Mouse (Mus musculus) G1E (cell line): Measurements from ENCODE around the gene Il4ra. TPM values are rescaled to one million over a fixed set of nuclear protein-coding genes. Genes with fewer than 3 reads are reported as not detected.

Source experiments
- ATAC-seq: 2 replicates; pipeline ENCODE4 v1.8.0; 2016; ENCODE audit warnings: mild to moderate bottlenecking; ENCODE audit not compliant: insufficient number of reproducible peaks, poor library complexity, low FRiP score, severe bottlenecking; ENCODE audit errors: extremely low read depth
- DNase-seq: peaks from one replicate; pipeline ENCODE4 v3.0.0; 2012; ENCODE audit warnings: low spot score
- H3K27me3 ChIP-seq: 2 replicates; pipeline ENCODE4 v1.6.1; 2012; ENCODE audit warnings: mild to moderate bottlenecking, low read length, inconsistent platforms; ENCODE audit not compliant: insufficient read depth
- H3K36me3 ChIP-seq: replicated peaks from 2 replicates; pipeline ENCODE3; 2012; ENCODE audit warnings: mild to moderate bottlenecking, inconsistent platforms
- H3K4me1 ChIP-seq: 2 replicates; pipeline ENCODE4 v1.6.1; 2012; ENCODE audit warnings: low read depth, low read length, inconsistent platforms, mixed read lengths; ENCODE audit not compliant: insufficient read depth
- H3K4me3 ChIP-seq: 2 replicates; pipeline ENCODE4 v1.5.1; 2012; ENCODE audit warnings: low read depth, mild to moderate bottlenecking, inconsistent platforms, low read length, moderate library complexity, mixed read lengths
- H3K9me3 ChIP-seq: replicated peaks from 2 replicates; pipeline ENCODE4 v1.6.1; 2012; ENCODE audit warnings: inconsistent platforms
- CTCF ChIP-seq: IDR thresholded peaks from 2 replicates; pipeline ENCODE4 v1.5.1; 2012; ENCODE audit warnings: low read depth, low read length, inconsistent platforms, mixed read lengths
- GATA1 ChIP-seq: IDR thresholded peaks from 2 replicates; pipeline ENCODE4 v1.6.1; 2012; ENCODE audit warnings: borderline replicate concordance, low read length, inconsistent platforms, mixed read lengths
- GATA2 ChIP-seq: IDR thresholded peaks from 2 replicates; pipeline ENCODE4 v1.6.1; 2012; ENCODE audit warnings: low read depth, low read length, inconsistent platforms, borderline replicate concordance
- POLR2AphosphoS5 ChIP-seq: IDR thresholded peaks from 2 replicates; pipeline ENCODE4 v1.6.1; 2012; ENCODE audit warnings: low read depth, low read length, inconsistent platforms; ENCODE audit not compliant: insufficient replicate concordance
- TAL1 ChIP-seq: conservative IDR thresholded peaks from 2 replicates; pipeline ENCODE4 v1.6.1; 2012; ENCODE audit warnings: low read depth, low read length, inconsistent platforms, mixed read lengths
- polyA plus RNA-seq: library from polyadenylated mRNA; stranded (reverse); fragments of >175 nt; gene quantifications from 2 replicates; pipeline ENCODE4 v1.2.3, GENCODE M21; 2012
- total RNA-seq, 2 experiments: library from RNA; stranded (forward) in 1 of 2; stranded (reverse) in 1 of 2; fragments of 200-1000 nt in 1 of 2; fragments of >200 nt in 1 of 2; fragmentation: Nextera tagmentation in 1 of 2; gene quantifications; 2 replicates each; pipeline ENCODE4 v1.2.3; 2014 to 2017

Gene Il4ra
- total and polyA plus RNA-seq, 3 experiments = 23.5 to 35.8 (median 27.8) TPM

DNA sequence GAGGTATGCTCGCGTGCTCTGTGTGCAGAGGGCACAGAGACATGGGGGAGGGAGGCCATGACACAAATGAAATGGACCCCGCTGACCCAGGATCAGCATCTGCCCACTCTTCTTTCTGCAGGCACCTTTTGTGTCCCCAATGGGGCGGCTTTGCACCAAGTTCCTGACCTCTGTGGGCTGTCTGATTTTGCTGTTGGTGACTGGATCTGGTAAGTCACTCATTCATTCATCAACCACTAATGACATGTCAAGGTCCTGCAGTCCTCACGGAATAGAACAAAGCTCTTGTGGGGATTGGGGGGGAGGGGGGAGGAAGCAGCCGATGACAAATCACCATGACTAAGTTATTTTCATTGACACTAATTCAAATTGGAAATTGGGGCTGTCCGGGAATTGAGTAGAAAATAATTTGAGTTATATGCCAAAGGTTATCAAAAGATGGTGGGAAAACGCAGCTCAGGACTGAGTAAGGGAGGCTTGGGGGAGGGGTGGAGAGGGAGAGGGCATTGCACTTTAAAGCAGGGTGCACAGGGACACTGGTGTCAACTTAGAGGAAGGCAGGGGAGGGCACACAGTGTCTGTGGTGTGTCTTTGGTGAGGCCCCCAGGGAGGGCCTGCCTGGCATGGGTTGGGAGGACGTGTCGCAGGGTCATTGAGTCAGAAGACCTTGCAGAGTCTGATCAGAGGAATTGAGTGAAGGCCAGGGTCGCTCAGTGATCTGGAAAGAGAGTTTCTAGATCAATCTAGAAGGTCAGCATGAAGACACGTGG is 13.8 kb downstream of the Il4ra start:
- H3K27me3 ChIP-seq = no peaks in the 10 kb centered on the region
- peaks cover 72% of the 10 kb centered on the region for H3K4me1 ChIP-seq
- TF ChIP-seq CTCF = no peak
- TF ChIP-seq TAL1 = no peak
- no peak for TF ChIP-seq GATA2
- no peak for TF ChIP-seq GATA1
- no peak for TF ChIP-seq POLR2AphosphoS5
- no peak for DNase-seq
- peaks cover 98% of the 10 kb centered on the region for H3K36me3 ChIP-seq
- 0 out of 2 replicates have a peak overlapping the region, but pooled peaks have one; percentile 10 for H3K4me3 ChIP-seq
- no peaks in the 10 kb centered on the region for H3K9me3 ChIP-seq
- no peak for ATAC-seq

DNA sequence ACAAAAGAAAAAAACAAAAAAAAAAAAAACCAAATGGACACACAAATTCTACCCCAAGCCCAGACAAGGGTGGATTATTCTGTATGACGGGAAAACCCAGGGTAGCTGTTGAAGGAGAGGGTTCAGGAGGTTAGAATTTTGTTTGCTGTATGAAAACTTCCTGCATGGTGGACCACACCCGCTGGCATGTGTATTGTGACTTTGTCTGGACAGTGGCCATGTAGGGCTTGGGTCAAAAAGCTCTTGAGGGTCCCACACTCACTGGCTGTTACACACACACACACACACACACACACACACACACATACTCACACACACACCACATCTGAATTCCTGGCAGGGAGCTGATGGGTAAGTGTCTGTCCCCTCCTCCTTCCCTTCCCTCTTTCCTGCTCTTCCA is 14.5 kb downstream of the Il4ra start:
- no peaks in the 10 kb centered on the region for H3K27me3 ChIP-seq
- no peak for TF ChIP-seq CTCF
- no peak for TF ChIP-seq GATA1
- TF ChIP-seq GATA2 = no peak
- TF ChIP-seq TAL1 = no peak
- TF ChIP-seq POLR2AphosphoS5 = no peak
- ATAC-seq (no peak), DNase-seq (no peak)
- H3K4me3 ChIP-seq = no peak overlapping the region
- peaks cover 65% of the 10 kb centered on the region for H3K4me1 ChIP-seq
- peaks cover 98% of the 10 kb centered on the region for H3K36me3 ChIP-seq
- H3K9me3 ChIP-seq = no peaks in the 10 kb centered on the region

DNA sequence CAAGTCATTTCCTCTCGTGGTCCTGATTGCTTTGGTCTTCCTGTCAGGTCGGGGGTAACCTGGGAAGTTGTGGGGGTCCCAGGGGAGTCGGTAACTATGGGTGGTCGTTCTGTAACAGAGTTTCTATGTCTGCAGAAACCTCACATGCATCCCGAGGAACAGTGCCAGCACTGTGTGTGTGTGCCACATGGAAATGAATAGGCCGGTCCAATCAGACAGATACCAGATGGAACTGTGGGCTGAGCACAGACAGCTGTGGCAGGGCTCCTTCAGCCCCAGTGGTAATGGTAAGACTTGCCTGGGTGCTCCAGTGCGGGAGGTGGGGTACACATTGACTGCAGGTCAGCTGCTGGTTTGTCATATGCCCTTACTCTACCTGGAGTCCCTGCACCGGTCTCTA is 17.0 kb downstream of the Il4ra start:
- Histone ChIP-seq H3K4me1 (peaks cover 54% of the 10 kb centered on the region), H3K4me3 (no peak overlapping the region), H3K9me3 (no peaks in the 10 kb centered on the region), H3K36me3 (peaks cover 98% of the 10 kb centered on the region), H3K27me3 (no peaks in the 10 kb centered on the region)
- TF ChIP-seq TAL1 (no peak), CTCF (no peak), GATA2 (no peak), POLR2AphosphoS5 (no peak), GATA1 (no peak)
- DNase-seq = no peak
- no peak for ATAC-seq

DNA sequence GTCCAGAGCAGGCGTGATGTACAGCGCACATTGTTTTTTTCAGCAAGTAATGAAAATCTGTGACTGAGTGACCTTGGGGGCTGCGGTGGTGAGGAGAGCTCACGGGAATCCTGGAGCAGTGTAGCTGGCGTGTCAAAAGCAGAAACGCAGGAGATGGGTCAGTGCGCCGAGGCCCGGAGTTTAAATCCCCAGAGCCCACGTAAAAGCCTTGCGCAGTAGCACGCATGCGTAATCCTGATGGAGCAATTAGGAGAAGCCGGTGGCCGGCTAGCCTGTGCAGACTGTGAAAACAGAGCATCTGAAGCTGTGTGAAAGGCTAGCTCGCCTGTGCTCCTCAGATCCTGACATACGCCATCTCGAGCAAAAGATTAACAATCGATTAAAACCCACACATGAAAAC is 20.0 kb downstream of the Il4ra start:
- H3K36me3 ChIP-seq = peaks cover 100% of the 10 kb centered on the region

DNA sequence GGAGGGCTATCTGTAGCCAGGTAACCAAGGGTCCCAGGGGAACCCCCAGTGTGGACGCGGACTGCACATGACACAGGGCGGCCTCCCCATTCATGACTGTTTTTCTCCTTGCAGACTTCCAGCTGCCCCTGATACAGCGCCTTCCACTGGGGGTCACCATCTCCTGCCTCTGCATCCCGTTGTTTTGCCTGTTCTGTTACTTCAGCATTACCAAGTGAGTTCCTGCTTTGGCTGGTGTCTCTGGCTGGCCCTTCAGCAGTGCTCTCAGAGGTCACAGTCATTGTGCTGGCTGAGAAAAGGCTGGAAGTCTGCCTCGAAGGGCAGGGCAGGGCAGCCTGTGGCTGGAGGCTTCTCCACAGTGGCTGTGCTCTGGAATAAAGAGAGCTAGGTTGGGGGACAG is 20.8 kb downstream of the Il4ra start:
- Histone ChIP-seq H3K9me3 (no peaks in the 10 kb centered on the region), H3K27me3 (no peaks in the 10 kb centered on the region; the same call in 1 of the 2 replicates), H3K4me1 (peaks cover 59% of the 10 kb centered on the region), H3K36me3 (peaks cover 100% of the 10 kb centered on the region), H3K4me3 (no peak overlapping the region)
- ATAC-seq (no peak), DNase-seq (no peak)
- no peak for TF ChIP-seq CTCF
- TF ChIP-seq POLR2AphosphoS5 = no peak
- TF ChIP-seq GATA1 = no peak
- no peak for TF ChIP-seq GATA2
- TF ChIP-seq TAL1 = no peak

More for the DNA sequence above, 20.0 kb downstream of the Il4ra start:
- Histone ChIP-seq H3K27me3 (no peaks in the 10 kb centered on the region; the same call in 1 of the 2 replicates), H3K4me1 (peaks cover 56% of the 10 kb centered on the region), H3K9me3 (no peaks in the 10 kb centered on the region), H3K4me3 (no peak overlapping the region)
- ATAC-seq = no peak
- TF ChIP-seq GATA2 (no peak), TAL1 (no peak), POLR2AphosphoS5 (no peak), GATA1 (no peak), CTCF (no peak)
- DNase-seq = no peak

DNA sequence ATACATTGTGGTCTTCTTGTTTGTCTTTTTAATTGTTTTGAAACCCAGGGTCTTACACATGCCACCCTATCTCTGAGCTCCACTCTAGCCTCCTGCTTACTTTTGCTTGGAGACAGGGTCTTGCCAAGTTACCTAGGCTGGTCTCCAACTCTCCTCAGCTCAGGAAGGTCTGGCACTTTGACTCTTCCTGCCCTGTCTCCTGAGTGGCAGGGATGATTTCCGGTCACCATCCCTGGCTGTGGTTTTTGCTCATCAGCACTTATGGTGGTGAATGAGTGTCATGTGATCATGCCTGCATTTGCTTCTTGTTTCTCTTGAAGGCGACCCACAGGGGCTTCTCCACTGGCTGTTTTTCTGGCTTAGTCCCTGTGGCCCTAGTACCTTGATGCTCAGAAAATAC is 21.9 kb downstream of the Il4ra start:
- H3K9me3 ChIP-seq = no peaks in the 10 kb centered on the region
- no peaks in the 10 kb centered on the region; the same call in 1 of the 2 replicates for H3K27me3 ChIP-seq
- ATAC-seq (no peak), DNase-seq (no peak)
- peaks cover 66% of the 10 kb centered on the region for H3K4me1 ChIP-seq
- TF ChIP-seq GATA1 = no peak
- TF ChIP-seq TAL1 = no peak
- no peak for TF ChIP-seq CTCF
- no peak for TF ChIP-seq GATA2
- TF ChIP-seq POLR2AphosphoS5 = no peak
- peaks cover 96% of the 10 kb centered on the region for H3K36me3 ChIP-seq
- no peak overlapping the region for H3K4me3 ChIP-seq
